Mouse (Mus musculus): Measurements from ENCODE around the gene Foxr1. TPM values are rescaled to one million over a fixed set of nuclear protein-coding genes. Genes with fewer than 3 reads are reported as not detected.
"Not testable (repeated sequence)": the region's sequence is repeated elsewhere in the genome, so short reads cannot be mapped to it uniquely, and the experiment has no call there.

Foxr1 gene
- polyA plus RNA-seq, 1 experiment from 2014 or later, result not detected

GRCm38 (mm10) chr9:44419730-44420129 is 21.2 kb downstream of the Foxr1 start:
- not testable (repeated sequence) for H3K4me3 ChIP-seq; H3K36me3 ChIP-seq (replicated peaks); H3K4me2 ChIP-seq; ATAC-seq (replicated peaks); H3K9me3 ChIP-seq; H3K9ac ChIP-seq; H3K27ac ChIP-seq; H3K27me3 ChIP-seq (replicated peaks)
- H3K4me1 ChIP-seq, result peaks cover 17% of the 10 kb centered on the region
- 93% methylated on average over 9 of the region's 9 CpGs for WGBS

GRCm38 (mm10) chr9:44418519-44419385 is 22.2 kb downstream of the Foxr1 start, which contains the start of gene Ccdc84:
TSS of gene Ccdc84 (minus strand) at chr9:44418569.
- Histone ChIP-seq H3K4me3 (peak within 1 kb of the TSS; percentile 67), H3K36me3 (replicated peaks) (0 out of 2 replicates have a peak, but pooled peaks cover 10% of the 10 kb centered on the region), H3K4me1 (peaks cover 17% of the 10 kb centered on the region), H3K9me3 (no peaks in the 10 kb centered on the region), H3K9ac (peak within 1 kb of the TSS; percentile 71), H3K27ac (peak within 1 kb of the TSS; percentile 83), H3K27me3 (replicated peaks) (no peaks in the 10 kb centered on the region), H3K4me2 (peak within 1 kb of the TSS; percentile 89)
- ATAC-seq (replicated peaks), result no peak
- WGBS, result 75% methylated on average over 14 of the region's 14 CpGs

DNA sequence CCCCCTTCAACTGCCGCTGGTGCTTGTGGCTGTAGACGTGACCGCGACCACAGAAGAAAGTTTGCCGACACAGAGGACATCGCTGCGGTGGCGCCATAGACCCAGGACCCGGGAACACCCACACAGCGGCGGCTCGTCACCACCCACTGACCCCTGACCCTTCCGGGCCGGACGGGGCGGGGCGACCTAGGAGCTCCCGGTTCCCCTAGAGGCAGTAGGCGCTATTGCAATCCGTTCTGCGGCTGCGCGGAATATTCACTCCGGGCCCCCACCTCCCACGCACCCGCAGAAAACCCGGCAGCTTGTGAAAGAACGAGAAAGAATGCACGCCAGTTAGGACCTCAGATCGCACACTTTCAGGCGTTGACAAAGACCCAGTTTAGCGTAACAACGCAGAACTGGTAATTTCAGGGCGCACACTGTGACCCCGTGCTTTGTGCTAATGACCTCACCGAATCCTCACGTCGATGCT is 23.0 kb downstream of the Foxr1 start:
- H3K27me3 ChIP-seq (replicated peaks), result no peaks in the 10 kb centered on the region
- H3K4me1 ChIP-seq, result peaks cover 17% of the 10 kb centered on the region
- H3K4me2 ChIP-seq, result peak overlapping the region; percentile 89
- H3K27ac ChIP-seq, result peak overlapping the region; percentile 83
- H3K9ac ChIP-seq, result peak overlapping the region; percentile 71
- peaks cover 16% of the 10 kb centered on the region; the same call in 1 of the 2 replicates for H3K36me3 ChIP-seq (replicated peaks)
- peak; percentile 90 for ATAC-seq (replicated peaks)
- H3K4me3 ChIP-seq, result peak overlapping the region; percentile 67
- under 1% methylated on average over 35 of the region's 38 CpGs for WGBS
- no peaks in the 10 kb centered on the region for H3K9me3 ChIP-seq

DNA sequence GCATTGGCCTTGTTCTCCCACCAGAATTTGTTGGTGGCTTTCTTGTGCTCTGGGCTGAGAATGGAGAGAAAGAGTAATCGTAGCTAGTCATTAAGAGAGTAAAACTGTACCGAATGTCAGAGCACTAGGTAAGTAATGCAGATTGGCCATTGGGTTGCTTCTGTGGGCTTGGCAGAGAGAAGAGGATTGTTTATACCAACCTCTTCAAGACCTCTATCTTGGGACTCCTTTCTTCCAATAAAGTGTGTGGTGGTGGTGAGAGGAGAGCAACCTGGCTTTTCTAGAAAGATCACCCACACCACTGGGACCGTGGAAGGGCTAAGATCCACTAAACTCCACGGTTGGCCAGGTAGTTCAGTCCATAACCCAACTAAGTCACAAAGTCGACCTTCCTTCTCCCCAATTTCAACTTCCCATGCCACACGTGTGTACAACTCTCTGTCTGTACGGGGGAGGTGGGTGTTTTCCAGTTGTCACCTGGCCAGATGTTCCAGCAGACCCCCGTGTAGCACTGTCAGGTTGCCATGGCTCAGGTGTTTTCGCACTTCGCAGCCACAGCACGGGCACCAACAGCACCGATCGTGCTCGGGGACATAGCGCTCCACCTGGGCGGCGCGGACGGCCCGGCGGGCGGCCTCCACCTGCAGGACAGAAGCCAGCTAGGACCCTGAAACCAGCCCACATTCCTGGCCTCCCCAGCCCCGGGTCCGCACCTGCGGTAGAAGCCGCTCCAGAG is 23.6 kb downstream of the Foxr1 start:
- H3K27me3 ChIP-seq (replicated peaks), result no peaks in the 10 kb centered on the region
- peak overlapping the region; percentile 71 for H3K9ac ChIP-seq
- whole genome bisulfite sequencing, result 9% methylated on average over 26 of the region's 26 CpGs
- no peaks in the 10 kb centered on the region for H3K9me3 ChIP-seq
- peak overlapping the region; percentile 83 for H3K27ac ChIP-seq
- peak; percentile 68 for ATAC-seq (replicated peaks)
- H3K36me3 ChIP-seq (replicated peaks), result peaks cover 22% of the 10 kb centered on the region; the same call in 1 of the 2 replicates
- peak overlapping the region; percentile 89 for H3K4me2 ChIP-seq
- H3K4me3 ChIP-seq, result peak overlapping the region; percentile 67
- H3K4me1 ChIP-seq, result peaks cover 17% of the 10 kb centered on the region

DNA sequence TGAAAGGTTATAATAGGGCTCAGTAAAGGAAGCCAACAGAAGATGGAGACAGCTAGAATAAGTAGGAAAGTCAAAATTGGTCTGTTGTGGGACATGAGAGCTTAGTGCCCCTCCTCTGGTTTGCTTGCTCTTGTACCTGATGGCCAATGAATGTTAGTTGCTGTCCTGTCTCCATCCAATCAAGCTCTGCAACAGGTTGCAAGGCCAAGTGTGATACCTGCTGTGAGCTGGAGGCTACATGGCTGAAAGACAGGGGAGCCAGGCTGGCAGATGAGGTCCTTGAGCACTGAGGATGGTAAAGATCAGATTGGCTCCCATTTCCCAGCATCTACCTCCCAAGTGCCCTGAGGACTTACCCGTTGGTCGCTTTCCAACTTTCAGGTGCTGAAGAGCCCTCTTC is 28.2 kb downstream of the Foxr1 start:
- 93% methylated on average over 2 of the region's 2 CpGs for WGBS
- no peaks in the 10 kb centered on the region for H3K27me3 ChIP-seq (replicated peaks)
- H3K9ac ChIP-seq, result no peak overlapping the region
- no peak overlapping the region for H3K4me3 ChIP-seq
- H3K36me3 ChIP-seq (replicated peaks), result peaks cover 53% of the 10 kb centered on the region
- H3K4me2 ChIP-seq, result no peak overlapping the region
- no peaks in the 10 kb centered on the region for H3K9me3 ChIP-seq
- H3K4me1 ChIP-seq, result peaks cover 22% of the 10 kb centered on the region
- H3K27ac ChIP-seq, result no peak overlapping the region
- ATAC-seq (replicated peaks), result no peak

DNA sequence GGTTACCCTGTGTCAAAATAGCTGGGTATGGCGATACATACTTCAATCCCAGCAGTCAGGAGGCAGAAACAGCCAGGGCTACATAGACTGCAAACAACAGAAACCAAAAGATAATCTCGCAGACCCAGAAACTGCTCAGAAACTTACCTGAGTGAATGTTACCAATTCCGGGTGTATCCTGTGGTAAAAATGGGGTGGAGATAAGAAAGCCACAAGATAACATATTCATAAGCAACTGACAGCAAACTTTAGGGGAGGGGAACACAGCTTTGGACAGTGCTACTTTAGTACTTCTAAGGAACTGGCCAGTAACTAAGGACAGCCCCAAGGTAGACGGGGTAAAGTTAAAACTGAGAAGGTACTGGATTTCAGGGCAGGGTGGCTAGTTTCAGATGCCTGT is 28.6 kb downstream of the Foxr1 start:
- ATAC-seq (replicated peaks), result no peak
- no peaks in the 10 kb centered on the region for H3K9me3 ChIP-seq
- H3K27ac ChIP-seq, result no peak overlapping the region
- no peak overlapping the region for H3K9ac ChIP-seq
- no peaks in the 10 kb centered on the region for H3K27me3 ChIP-seq (replicated peaks)
- peaks cover 53% of the 10 kb centered on the region for H3K36me3 ChIP-seq (replicated peaks)
- no peak overlapping the region for H3K4me2 ChIP-seq
- WGBS, result 86% methylated on average over 4 of the region's 4 CpGs
- no peak overlapping the region for H3K4me3 ChIP-seq
- peaks cover 20% of the 10 kb centered on the region for H3K4me1 ChIP-seq

- H3K9ac ChIP-seq, result no peak overlapping the region
- 85% methylated on average over 1 of the region's 1 CpGs for WGBS
- no peak overlapping the region for H3K27ac ChIP-seq
- no peak for ATAC-seq (replicated peaks)
- H3K9me3 ChIP-seq, result no peaks in the 10 kb centered on the region
- H3K4me1 ChIP-seq, result peaks cover 15% of the 10 kb centered on the region
- H3K36me3 ChIP-seq (replicated peaks), result peaks cover 53% of the 10 kb centered on the region
- no peak overlapping the region for H3K4me3 ChIP-seq
- H3K4me2 ChIP-seq, result no peak overlapping the region
- no peaks in the 10 kb centered on the region for H3K27me3 ChIP-seq (replicated peaks)
Observed at GRCm38 (mm10) chr9:44411601-44412130, 29.3 kb downstream of the Foxr1 start.

GRCm38 (mm10) chr9:44410647-44411336 is 30.1 kb downstream of the Foxr1 start:
- Histone ChIP-seq H3K27me3 (replicated peaks) (no peaks in the 10 kb centered on the region), H3K36me3 (replicated peaks) (peaks cover 53% of the 10 kb centered on the region), H3K9me3 (no peaks in the 10 kb centered on the region), H3K4me1 (peaks cover 17% of the 10 kb centered on the region), H3K9ac (no peak overlapping the region), H3K4me2 (no peak overlapping the region), H3K4me3 (no peak overlapping the region), H3K27ac (no peak overlapping the region)
- ATAC-seq (replicated peaks), result no peak
- 88% methylated on average over 2 of the region's 2 CpGs for WGBS

DNA sequence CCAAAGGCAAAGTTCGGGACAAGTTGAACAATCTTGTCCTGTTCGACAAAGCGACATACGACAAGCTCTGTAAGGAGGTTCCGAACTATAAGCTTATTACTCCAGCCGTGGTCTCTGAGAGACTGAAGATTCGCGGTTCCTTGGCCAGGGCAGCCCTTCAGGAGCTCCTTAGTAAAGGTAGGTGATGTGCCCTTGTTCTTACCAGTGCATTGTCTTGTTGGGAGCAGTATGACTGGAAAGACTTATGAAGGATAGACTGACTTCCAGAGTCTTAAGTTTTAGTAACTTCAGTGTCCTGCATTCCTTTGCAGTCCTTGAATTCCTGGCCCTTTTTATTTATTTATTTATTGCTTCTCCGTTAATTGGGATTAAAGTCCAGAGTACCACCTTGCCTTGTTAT is 32.2 kb downstream of the Foxr1 start:
- not testable (repeated sequence) for ATAC-seq (replicated peaks); H3K27ac ChIP-seq; H3K9ac ChIP-seq; H3K27me3 ChIP-seq (replicated peaks); H3K9me3 ChIP-seq
- Histone ChIP-seq H3K36me3 (replicated peaks) (peaks cover 54% of the 10 kb centered on the region), H3K4me1 (peaks cover 28% of the 10 kb centered on the region), H3K4me3 (peak overlapping the region; percentile 81), H3K4me2 (peak overlapping the region; percentile 67)
- 87% methylated on average over 9 of the region's 9 CpGs for WGBS

GRCm38 (mm10) chr9:44407752-44408097 is 33.2 kb downstream of the Foxr1 start:
- ATAC-seq (replicated peaks), result no peak
- Histone ChIP-seq H3K4me2 (peak overlapping the region; percentile 67), H3K27me3 (replicated peaks) (no peaks in the 10 kb centered on the region), H3K9ac (peak overlapping the region; percentile 83), H3K4me3 (peak overlapping the region; percentile 81), H3K36me3 (replicated peaks) (peaks cover 51% of the 10 kb centered on the region), H3K27ac (peak overlapping the region; percentile 97), H3K4me1 (peaks cover 28% of the 10 kb centered on the region), H3K9me3 (no peaks in the 10 kb centered on the region)
- 0% methylated on average over 24 of the region's 24 CpGs for WGBS

DNA sequence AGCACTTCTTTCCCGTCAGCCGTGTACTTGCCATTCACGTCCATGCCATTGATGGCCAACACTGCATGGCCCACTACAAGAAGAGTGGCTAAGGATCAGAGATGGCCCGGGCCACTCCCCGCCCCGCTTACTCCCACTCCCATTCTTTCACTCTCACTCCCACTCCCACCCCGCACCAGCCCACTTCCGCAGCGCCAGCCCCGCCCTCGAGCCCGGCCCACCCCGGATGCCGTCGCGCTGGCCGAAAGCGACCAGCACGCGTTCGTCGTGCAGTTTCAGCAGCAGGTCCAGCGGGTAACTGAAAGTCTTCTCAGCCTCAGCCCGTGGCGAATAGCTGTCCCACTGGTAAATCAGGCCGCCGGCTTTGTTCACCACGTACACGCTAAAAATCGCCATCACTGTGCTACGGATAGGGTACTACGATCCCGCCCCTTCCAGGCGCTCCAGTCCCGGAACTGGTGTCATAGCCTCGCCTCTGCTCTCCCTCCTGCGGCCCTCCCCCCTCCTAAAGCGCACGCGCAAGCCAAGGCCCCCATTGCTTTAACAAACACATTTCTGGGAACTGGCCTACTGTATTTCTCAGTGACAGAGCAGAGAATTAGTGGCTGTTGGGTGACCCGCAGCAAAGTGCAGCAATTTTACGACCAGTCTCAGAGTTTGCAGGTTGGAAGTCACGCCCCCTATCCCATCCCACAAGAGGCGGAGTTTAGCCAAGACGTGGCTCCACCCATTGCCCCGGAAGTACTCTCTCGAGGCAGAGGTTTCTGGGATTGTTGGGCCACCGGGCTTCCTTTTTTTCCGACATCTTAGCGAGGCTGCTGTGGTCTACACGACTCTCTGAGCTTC is 33.8 kb downstream of the Foxr1 start, which contains the start of the genes Rps25 and Trappc4:
Gene Rps25, plus strand, starts transcription at position 234 of the 846 bp plus-strand sequence.
Gene Trappc4, minus strand, starts transcription at position 695 of the 846 bp plus-strand sequence.
- peak; percentile 97 for ATAC-seq (replicated peaks)
- WGBS, result under 1% methylated on average over 49 of the region's 51 CpGs
- H3K9me3 ChIP-seq, result no peaks in the 10 kb centered on the region
- peaks cover 52% of the 10 kb centered on the region for H3K36me3 ChIP-seq (replicated peaks)
- H3K27ac ChIP-seq, result peak within 1 kb of the TSS; percentile 97
- H3K4me3 ChIP-seq, result peak within 1 kb of the TSS; percentile 81
- no peaks in the 10 kb centered on the region for H3K27me3 ChIP-seq (replicated peaks)
- H3K9ac ChIP-seq, result peak within 1 kb of the TSS; percentile 83
- H3K4me1 ChIP-seq, result peaks cover 28% of the 10 kb centered on the region
- H3K4me2 ChIP-seq, result peak within 1 kb of the TSS; percentile 67

Measured in midbrain, embryonic 15.5 days (tissue).